Mouse (Mus musculus): ENCODE results near the gene Mblac2. TPM values are rescaled to one million over a fixed set of nuclear protein-coding genes. Genes with fewer than 3 reads are reported as not detected.

The Mblac2 gene
- total and polyA plus RNA-seq, 3 experiments, result 0.13 to 0.71 (median 0.42) TPM

DNA sequence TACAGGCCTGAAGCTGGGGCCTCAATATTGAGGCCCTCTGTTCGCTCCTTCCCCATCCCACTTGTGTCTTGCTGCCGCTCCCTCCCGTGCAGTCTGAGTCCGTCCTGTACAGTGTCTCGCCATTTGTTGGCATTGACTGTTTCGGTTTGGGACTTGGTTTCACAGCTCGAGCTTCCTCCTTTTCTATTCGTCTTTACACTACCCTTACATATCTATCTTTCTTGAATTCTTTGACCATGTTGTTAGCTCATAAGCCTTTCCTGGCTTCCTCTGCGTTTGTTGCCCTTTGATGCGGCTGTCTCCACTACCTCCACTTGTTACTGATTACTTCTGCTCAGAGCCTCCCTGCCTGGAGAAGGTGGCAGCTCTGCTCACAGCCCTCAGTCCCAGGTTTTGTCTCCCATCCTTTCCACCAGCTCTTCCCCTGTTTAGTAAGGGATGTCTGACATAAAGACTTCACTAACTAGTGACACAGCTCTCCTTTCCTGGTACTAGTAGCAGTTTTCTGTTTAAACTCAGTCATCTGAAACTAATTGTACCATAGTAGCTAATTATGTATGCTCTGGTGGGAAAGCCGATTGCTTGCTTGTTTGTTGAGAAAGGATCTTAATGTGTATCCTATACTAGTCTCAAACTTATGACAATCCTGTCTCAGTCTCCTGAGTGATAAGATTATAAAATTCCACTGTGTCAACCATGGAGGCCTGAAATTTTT, 74.8 kb downstream of the Mblac2 start:
- Histone ChIP-seq H3K9me3 (replicated peaks; ENCODE audit: low read length) (no peaks in the 10 kb centered on the region), H3K79me2 (replicated peaks; ENCODE audit: control insufficient read depth, extremely low read depth, insufficient read depth, poor library complexity, severe bottlenecking) (peaks cover 13% of the 10 kb centered on the region), H3K27ac (ENCODE audit: insufficient read depth, low read depth) (peak overlapping the region; percentile 84), H3K4me3 (replicated peaks in 1 of 3; ENCODE audit: low read depth in 2 of 3, low read length in 2 of 3, poor library complexity in 1 of 3) (peak overlapping the region; percentile 39 to 73 (median 55)), H3K27me3 (replicated peaks) (no peaks in the 10 kb centered on the region), H3K4me1 (ENCODE audit: control insufficient read depth in 1 of 2, insufficient read depth in 2 of 2) (peaks cover 0 to 10% of the 10 kb centered on the region in 2 experiments; a peak in 2 of 4 replicates), H3K36me3 (replicated peaks in 1 of 2; ENCODE audit: control insufficient read depth in 1 of 2, insufficient read depth in 1 of 2, low read length in 1 of 2) (peaks cover 16 to 29% of the 10 kb centered on the region in 2 experiments), H3K9ac (ENCODE audit: insufficient read depth, low read depth) (peak overlapping the region; percentile 80), H3K4me2 (ENCODE audit: insufficient read depth, low read depth, poor library complexity, severe bottlenecking) (peak overlapping the region; percentile 98)
- in situ Hi-C loops (cut with MboI; ENCODE audit: low pct_ligation_motif_present, low pct_unique_long_range_greater_than_20kb, low sequenced_read_pairs) (no loop called here), dilution Hi-C loops (cut with MboI; ENCODE audit: extremely low pct_ligation_motif_present, extremely low pct_unique_long_range_greater_than_20kb, low sequenced_read_pairs) (no loop called here)
- peak; percentile 41 for DNase-seq (ENCODE audit: extremely low read depth)
- TF ChIP-seq POLR2A (IDR thresholded peaks at IDR 0.05; ENCODE audit: low read depth, low read length) (0 out of 2 replicates have a peak, but pooled peaks have one; percentile 20), NELFE (IDR thresholded peaks at IDR 0.05; ENCODE audit: low read depth, low read length) (no peak)

- no peak for DNase-seq (ENCODE audit: extremely low read depth)
- no peaks in the 10 kb centered on the region for H3K27me3 ChIP-seq (replicated peaks)
- TF ChIP-seq POLR2A (IDR thresholded peaks at IDR 0.05; ENCODE audit: low read depth, low read length), result no peak
- TF ChIP-seq ZKSCAN1 (IDR thresholded peaks at IDR 0.05; ENCODE audit: borderline replicate concordance, low read depth, low read length), result no peak
- no peak for TF ChIP-seq MAFK (IDR thresholded peaks at IDR 0.05; ENCODE audit: insufficient replicate concordance, low read length)
- in situ Hi-C loops (cut with MboI; ENCODE audit: low pct_ligation_motif_present, low pct_unique_long_range_greater_than_20kb, low sequenced_read_pairs) (no loop called here), dilution Hi-C loops (cut with MboI; ENCODE audit: extremely low pct_ligation_motif_present, extremely low pct_unique_long_range_greater_than_20kb, low sequenced_read_pairs) (no loop called here)
- H3K9ac ChIP-seq (ENCODE audit: insufficient read depth, low read depth), result no peak overlapping the region
- H3K4me1 ChIP-seq (ENCODE audit: control insufficient read depth in 1 of 2, insufficient read depth in 2 of 2), result peaks cover 2 to 13% of the 10 kb centered on the region in 2 experiments; a peak in 2 of 4 replicates
- no peaks in the 10 kb centered on the region for H3K9me3 ChIP-seq (replicated peaks; ENCODE audit: low read length)
- H3K4me3 ChIP-seq (replicated peaks in 1 of 3; ENCODE audit: low read depth in 2 of 3, low read length in 2 of 3, poor library complexity in 1 of 3), result no peak overlapping the region
- H3K4me2 ChIP-seq (ENCODE audit: insufficient read depth, low read depth, poor library complexity, severe bottlenecking), result no peak overlapping the region
- H3K79me2 ChIP-seq (replicated peaks; ENCODE audit: control insufficient read depth, extremely low read depth, insufficient read depth, poor library complexity, severe bottlenecking), result peaks cover 6% of the 10 kb centered on the region
- H3K36me3 ChIP-seq (replicated peaks in 1 of 2; ENCODE audit: control insufficient read depth in 1 of 2, insufficient read depth in 1 of 2, low read length in 1 of 2), result peaks cover 21 to 50% of the 10 kb centered on the region in 2 experiments
- no peak overlapping the region for H3K27ac ChIP-seq (ENCODE audit: insufficient read depth, low read depth)
Measured at GRCm38 (mm10) chr13:81790160-81790559, 79.0 kb downstream of the Mblac2 start.

DNA sequence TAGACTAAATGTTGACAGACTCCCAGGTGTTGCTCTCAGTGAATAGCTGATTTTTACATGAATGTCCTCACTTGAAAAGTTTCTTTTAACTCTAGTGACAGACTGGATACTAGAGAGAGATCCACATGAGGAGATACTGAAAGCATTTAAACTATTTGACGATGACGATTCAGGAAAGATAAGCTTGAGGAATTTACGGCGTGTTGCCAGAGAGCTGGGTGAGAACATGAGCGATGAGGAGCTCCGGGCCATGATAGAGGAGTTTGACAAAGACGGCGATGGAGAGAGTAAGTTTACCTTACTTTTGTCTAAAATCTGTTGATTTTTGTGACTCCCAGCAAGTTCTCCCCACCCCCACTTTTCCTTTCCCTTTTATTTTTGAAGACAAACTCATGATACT, 80.7 kb downstream of the Mblac2 start:
- Histone ChIP-seq H3K4me2 (ENCODE audit: insufficient read depth, low read depth, poor library complexity, severe bottlenecking) (no peak overlapping the region), H3K4me1 (ENCODE audit: control insufficient read depth in 1 of 2, insufficient read depth in 2 of 2) (peaks cover 2 to 12% of the 10 kb centered on the region in 2 experiments; a peak in 2 of 4 replicates), H3K4me3 (replicated peaks in 1 of 3; ENCODE audit: low read depth in 2 of 3, low read length in 2 of 3, poor library complexity in 1 of 3) (no peak overlapping the region), H3K9ac (ENCODE audit: insufficient read depth, low read depth) (no peak overlapping the region), H3K36me3 (replicated peaks in 1 of 2; ENCODE audit: control insufficient read depth in 1 of 2, insufficient read depth in 1 of 2, low read length in 1 of 2) (peaks cover 21 to 53% of the 10 kb centered on the region in 2 experiments), H3K79me2 (replicated peaks; ENCODE audit: control insufficient read depth, extremely low read depth, insufficient read depth, poor library complexity, severe bottlenecking) (no peaks in the 10 kb centered on the region; the same call in 1 of the 2 replicates), H3K27me3 (replicated peaks) (no peaks in the 10 kb centered on the region), H3K27ac (ENCODE audit: insufficient read depth, low read depth) (no peak overlapping the region), H3K9me3 (replicated peaks; ENCODE audit: low read length) (no peaks in the 10 kb centered on the region)
- dilution Hi-C loops (cut with MboI; ENCODE audit: extremely low pct_ligation_motif_present, extremely low pct_unique_long_range_greater_than_20kb, low sequenced_read_pairs), result no loop called here
- DNase-seq (ENCODE audit: extremely low read depth), result no peak
- in situ Hi-C loops (cut with MboI; ENCODE audit: low pct_ligation_motif_present, low pct_unique_long_range_greater_than_20kb, low sequenced_read_pairs), result no loop called here
- TF ChIP-seq SMC3 (IDR thresholded peaks at IDR 0.05; ENCODE audit: low read depth, low read length) (no peak), GABPA (IDR thresholded peaks at IDR 0.05; ENCODE audit: insufficient replicate concordance, low read depth, low read length) (no peak), MAFK (IDR thresholded peaks at IDR 0.05; ENCODE audit: insufficient replicate concordance, low read length) (no peak), IRF4 (IDR thresholded peaks at IDR 0.05; ENCODE audit: low read depth, low read length) (no peak), UBTF (IDR thresholded peaks at IDR 0.05; ENCODE audit: low read depth, low read length) (no peak), ETS1 (conservative IDR thresholded peaks at IDR 0.05; ENCODE audit: low read depth, low read length) (no peak), USF2 (conservative IDR thresholded peaks at IDR 0.05; ENCODE audit: low read depth, low read length) (no peak), RCOR1 (conservative IDR thresholded peaks at IDR 0.05; ENCODE audit: low read depth, low read length) (no peak), ZKSCAN1 (IDR thresholded peaks at IDR 0.05; ENCODE audit: borderline replicate concordance, low read depth, low read length) (no peak), BHLHE40 (IDR thresholded peaks at IDR 0.05; ENCODE audit: low read depth, low read length) (no peak), HCFC1 (IDR thresholded peaks at IDR 0.05; ENCODE audit: low read depth, low read length) (no peak), SIN3A (IDR thresholded peaks at IDR 0.05; ENCODE audit: low read length) (no peak), KAT2A (IDR thresholded peaks at IDR 0.05; ENCODE audit: insufficient replicate concordance, low read length) (no peak)
